Mouse (Mus musculus) frontal cortex, postnatal 36 days (tissue): ENCODE results near the gene Psph.
"Not testable (repeated sequence)": the region's sequence is repeated elsewhere in the genome, so short reads cannot be mapped to it uniquely, and the experiment has no call there.

Experiments
- DNase-seq, 2 experiments: peaks; one replicate each; pipeline ENCODE4 v3.0.0; 2022; ENCODE audit warnings: low spot score in 2 of 2

Psph gene

DNA sequence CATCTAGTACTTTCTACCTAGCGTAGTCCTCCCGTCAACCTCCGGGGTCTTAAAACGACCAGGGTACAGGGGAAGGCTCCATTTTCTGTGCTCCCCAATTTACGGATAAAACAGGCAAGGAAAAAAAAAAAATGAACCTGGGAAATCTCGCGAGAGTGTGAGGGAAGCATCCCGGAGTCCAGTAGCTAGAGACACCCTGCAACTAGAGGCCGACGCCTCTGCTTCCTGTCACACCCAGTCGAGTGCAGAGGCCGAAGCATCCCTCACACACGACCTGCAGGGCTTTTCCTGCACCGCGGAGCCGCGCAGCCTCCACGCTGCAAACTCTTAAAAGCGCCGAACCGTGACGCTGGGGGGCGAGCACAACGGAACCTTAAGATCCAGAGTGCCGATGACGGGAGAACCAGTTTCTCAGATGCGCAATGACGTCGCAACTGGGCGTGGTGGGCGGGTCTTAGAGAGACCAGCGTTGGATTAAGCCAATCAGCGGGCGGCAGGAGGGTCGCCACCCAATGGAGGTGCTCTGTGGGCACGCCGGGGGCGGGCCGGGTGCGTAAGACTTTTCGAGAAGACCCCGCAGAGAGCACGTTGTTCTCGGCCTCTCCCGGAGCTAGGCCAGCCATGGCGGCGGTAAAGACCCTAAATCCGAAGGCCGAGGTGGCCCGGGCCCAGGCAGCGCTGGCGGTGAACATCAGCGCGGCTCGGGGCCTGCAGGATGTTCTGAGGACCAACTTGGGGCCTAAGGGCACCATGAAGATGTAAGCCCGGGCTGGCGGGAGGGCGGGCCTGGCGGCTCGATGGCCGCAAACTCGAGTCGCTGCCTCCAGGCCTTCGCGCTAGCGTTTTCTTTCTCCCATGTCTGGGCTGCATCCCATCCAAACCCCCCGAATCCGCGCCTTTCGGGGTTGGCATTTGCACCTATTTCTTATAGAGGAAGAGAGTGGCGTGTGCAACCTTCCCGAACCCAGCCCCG, at the start of gene Psph:
Psph (minus strand) TSS at position 632 of the 973 bp plus-strand sequence.
- peak; percentile 98 to 99 for DNase-seq

DNA sequence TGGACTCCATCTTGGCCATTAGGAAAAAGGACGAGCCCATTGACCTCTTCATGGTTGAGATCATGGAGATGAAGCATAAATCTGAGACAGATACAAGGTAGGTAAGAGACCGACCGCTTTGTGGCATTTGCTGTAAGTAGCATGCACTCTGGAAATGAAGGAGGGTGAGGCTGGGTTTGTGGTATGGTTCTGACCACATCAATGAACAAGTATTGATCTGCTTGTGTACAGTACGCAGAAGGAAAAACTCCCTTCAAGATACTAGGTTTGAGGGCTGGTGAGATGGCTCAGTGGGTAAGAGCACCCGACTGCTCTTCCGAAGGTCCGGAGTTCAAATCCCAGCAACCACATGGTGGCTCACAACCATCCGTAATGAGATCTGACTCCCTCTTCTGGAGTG, 3.3 kb upstream of the Psph start:
- DNase-seq, result not testable (repeated sequence)

DNA sequence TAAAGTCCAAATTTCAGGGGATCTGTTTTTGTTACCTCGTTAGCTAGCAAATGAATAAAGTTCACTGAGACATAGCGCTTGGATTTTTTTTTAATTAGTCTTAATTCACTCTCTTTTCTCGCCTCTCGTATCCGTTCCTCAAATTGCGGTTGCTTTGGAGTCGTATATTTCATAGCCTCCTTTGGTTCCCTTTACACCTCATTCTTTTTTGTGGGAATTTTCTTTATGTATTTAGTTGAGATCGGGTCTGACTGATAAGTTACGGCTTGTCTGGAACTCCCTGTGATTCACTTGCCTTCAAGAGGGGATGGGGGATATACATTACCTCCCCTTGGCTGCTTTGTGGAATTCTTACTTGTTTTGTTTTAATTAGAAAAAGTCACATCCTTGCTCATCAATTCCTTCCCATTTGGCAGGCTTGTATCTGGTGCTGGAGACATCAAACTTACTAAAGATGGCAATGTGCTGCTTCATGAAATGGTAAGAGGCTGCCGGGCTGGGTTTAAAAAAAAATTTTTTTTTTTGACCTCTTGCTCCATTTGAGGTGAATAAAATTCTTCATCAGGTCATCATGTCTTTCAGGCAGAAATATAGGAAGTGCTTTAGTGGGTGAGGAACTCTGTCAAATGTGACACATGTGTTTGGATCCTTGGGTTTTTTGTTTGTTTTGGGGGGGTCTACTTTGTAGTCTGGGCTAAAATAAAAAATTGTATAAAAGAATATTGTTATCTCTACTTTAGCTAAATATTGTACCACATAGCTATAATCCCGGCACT, 757 bp upstream of the Psph start:
- no peak for DNase-seq

DNA sequence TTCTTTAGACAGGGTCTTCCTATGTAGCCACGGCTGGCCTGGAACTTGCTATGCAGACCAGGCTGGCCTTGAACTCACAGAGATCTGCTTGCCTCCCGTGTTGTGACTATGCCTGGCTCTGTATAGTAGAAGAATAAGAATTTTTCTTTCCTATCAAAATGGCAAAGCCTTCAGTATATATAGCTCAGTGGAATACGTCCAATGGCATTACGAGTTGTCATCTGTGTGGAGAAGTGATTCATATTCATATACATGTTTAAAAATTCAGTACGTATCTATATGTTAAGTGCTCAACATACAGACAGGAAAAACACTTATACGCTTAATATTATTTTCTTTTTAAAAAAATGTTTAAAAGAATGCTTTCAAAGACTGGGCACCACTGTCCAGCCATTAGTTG, 1.1 kb downstream of the Psph start:
- DNase-seq, result no peak

DNA sequence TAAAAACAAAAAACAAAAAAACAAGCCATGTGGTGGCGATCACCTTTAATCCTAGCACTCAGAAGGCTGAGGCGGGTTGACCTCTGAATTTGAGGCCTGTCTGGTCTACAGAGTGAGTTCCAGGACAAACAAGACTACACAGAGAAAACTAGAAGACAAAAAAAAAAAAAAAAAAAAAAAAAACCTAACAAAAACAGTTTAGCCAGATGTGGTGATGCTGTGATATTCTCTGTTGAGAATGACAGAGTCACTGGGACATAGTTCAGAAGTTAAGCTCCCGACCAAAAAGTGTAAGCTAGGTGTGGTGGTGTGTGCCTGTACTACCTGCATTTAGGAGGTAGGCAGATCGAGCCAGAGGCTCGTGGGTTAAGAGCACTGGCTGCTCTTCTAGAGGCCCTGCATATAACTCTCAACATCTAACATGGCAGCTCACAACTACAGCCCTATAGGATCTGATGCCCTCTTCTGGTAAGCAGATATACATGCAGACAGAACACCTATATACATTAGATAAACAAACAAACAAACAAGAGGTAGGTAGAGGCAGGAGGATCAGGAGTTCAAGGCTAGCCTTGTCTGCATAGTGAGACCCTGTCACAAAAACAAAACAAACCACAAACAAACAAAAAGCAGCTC, 1.9 kb downstream of the Psph start:
- no peak for DNase-seq

DNA sequence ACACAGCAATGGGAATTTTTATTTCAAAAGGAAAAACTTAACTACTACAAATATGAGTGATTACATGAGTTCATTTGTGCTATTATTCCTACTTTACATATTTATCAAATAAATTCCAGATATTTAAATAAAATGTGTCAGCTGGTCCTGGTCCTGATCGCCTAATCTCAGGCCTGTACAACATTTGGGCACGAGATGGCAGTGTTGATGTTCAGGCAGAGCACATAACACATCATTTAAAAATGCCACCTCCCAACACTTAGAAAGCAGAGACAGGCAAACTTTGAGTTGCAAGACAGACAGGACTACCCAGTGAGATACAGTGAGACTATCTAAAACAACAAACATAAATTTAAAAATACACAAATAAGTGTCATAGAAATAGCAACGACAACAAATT, 5.0 kb downstream of the Psph start:
- DNase-seq, result no peak

DNA sequence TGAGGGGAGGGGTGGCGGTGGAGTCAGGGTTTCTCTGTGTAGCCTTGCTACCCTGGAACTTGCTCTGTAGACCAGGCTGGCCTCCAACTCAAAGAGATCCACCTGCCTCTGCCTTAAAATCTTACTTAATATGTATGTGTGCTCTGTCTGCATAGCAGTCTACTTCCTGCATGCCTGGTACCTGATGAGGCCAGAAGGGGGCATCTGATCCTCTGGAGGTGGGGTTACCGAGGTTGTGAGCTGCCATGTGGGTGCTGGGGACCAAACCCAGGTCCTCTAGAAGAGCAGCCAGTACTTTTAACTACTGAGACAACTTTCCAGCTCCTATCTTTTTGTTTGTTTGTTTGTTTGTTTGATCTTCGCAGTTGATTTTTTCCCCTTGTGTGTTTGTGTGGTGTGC, 7.1 kb downstream of the Psph start:
- no peak for DNase-seq

DNA sequence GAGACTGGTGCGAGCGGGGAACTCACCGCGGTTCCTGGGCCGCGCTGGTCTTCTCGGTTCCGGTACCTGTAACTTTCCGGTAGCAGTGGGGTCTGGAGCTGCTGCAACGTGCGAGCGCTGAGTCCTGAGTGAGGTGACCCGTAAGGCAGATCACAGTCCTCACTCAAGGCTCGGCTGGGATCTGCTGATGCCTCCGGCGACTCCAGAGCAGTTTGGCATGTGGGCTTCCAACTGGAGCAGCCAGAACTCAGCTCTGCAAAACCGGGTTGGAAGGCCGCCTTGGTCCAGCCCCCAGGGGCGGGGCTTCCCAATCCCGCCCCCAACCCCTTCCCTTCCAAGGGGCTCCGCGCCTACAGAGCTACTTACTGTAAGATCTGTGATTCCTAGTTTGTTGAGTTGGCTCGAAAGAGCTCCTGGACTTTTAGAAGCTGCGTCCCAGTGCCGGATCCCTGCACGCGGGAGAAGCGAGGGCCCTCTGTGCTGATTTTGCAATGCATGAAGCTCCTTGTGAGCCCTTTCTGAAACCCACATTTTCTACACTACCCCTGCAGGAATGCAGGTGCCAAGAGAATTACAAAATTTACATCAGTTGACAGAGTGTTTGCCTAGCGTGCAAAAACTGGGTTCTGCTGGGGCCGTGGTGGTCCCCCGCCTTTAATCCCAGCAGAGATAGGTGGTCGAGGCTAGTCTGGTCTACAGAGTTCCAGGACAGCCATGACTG, 8.1 kb downstream of the Psph start:
- peak; percentile 76 to 82 for DNase-seq

DNA sequence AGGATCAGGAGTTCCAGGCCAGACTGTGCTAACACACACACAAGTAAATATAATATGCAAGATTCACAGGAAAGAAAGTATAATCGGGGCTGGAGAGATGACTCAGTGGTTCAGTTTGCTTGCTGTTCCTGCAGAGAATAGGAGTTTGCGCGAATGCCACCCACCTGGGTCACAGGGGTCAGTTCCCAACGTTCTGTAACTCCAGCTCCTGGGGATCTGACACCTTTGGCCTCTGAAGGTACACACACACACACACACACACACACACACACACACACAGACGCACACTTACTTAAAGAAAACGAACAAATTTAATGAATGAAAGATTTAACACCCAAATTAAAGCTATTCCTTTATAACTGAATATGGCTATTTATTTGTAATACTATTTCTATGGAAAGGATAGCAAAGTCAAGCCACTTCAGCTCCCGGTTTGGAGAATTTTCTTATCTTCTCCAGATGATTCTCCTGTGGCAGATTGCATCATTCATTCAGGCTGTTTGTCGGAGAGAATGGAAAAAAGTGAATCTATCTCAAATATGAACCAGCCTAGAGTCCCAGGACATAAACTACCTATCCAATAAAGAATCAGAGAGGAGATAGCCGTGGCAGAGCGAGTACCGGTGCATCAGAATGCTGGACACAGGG, 8.8 kb downstream of the Psph start:
- DNase-seq, result no peak

DNA sequence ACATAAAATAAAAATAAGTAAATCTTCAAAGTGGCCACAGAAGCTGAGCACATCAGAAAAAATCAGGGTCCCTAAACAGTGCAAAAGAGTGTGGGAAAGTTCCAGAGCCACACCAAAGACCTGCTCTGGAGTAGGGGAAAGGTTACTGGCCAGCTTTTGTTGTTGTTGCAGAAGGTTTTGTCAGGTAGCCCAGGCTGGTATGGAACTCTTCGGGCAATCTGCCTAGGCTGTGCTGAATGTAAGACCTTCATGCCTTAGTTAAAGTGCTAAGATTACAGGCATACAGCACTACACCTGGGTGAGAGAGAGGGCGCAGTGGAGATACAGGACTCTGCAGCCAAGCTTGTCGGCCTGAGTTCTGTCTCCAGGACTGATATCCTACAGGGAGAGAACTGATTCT, 12.6 kb downstream of the Psph start:
- no peak for DNase-seq

DNA sequence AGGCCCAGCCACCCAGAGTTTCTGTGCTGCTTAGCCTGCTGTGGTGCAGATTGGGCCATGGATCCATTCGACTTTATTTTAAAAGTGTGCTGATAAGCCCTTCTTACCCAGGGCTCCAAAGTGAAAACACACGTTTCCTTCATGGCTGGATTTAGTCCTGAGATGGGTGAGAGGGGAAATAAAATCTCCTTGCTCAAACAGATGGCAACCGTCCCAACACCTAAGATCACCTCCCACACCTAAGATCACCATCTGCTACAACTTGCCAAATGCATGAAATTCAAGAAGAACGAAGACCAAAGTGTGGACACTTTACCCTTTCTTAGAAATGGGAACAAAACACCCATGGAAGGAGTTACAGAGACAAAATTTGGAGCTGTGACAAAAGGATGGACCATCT, 13.9 kb downstream of the Psph start:
- DNase-seq, result peak in 1 of 2 experiments; percentile 29

DNA sequence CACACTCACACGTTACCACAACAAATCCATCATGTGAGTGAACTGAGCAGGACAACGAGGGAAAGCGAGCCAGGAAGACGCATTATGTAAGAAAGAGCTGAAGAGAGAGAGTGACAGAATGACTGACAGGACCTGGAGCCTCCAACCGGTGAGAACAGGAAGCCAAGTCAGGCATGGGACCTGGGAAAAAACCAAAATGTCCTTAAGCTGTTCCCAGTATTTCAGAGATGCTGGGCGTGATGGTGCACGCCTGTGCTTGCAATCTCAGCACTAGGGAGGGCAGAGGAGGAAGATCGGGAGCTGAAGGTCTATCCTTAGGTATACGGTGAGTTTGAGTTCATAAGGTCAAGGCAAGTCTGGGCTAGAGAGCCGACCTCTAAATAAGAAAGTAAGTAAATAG, 14.8 kb downstream of the Psph start:
- DNase-seq, result no peak

DNA sequence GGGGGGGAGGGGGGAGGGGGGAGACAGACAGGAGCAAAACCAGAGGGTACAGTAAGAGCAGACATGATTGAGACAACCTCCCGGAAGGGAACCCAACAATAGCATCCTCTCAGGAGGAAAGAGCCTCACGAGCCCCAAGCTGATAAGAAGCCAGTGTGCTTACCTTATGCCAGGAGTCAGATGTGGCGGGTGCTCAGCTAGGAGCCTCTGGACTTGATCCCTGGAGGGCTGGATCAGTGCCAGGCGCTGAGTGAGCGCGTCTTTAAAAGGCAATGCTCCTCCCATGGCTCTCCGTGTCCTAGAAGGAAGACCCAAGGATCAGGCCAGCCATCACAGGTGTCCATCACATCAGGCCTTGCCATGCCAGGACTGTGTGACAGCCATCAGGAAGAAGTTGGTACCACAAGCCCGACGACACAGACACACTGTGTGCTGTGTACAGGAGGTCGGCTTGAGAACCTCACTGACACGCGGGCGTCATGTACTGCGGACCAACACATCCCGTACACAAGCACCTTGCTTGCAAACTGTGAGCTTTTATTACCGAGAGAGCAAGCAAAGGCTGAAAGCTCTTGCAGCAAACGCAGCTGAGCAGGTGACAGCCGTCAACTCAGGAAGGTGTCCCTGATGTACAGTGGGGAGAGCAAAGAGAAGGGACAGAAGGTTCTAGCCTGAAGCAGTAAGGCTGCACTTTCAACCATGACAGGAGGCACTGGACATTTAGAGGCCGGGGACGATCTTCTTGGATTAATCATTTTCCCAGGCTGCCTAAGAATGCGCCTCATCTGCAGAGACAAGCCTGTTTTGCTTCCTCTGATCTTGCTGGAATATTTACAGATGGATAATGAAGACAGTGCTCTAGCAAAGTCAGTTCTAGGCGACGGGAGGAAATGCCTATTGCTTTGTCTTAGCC, 16.6 kb downstream of the Psph start:
- DNase-seq, result no peak

DNA sequence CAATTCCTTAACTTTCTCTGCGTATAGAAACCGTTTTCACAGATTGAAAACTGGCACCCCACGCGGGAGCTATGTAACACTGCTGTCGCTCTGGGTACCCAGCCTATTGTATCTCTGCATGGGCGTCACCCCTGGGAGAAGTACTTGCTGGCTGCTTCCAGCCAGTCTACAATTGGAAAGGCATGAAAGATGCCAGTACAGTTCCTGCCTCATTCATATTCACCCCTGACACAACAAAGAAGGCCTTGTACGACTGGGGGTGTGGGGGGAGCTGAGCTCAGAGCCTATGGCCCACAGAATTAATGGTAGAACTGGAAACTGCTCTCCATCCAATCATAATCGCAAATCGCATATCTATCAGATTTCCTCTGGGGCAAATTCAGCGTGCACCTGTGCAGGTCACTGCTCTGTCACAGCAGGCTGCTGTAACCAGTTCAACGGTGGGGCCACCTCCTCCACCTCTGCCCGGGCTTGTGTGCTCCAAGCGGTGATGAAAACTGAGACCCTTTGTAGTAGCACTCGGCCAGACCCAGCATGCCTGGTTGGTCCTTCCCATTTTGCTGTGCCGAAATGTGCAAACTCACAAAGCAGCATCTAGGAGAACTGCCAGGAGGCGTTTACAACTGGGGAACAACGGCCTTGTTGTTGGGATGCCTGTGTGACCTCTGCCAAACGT, 25.2 kb downstream of the Psph start:
- peak; percentile 24 to 59 for DNase-seq

DNA sequence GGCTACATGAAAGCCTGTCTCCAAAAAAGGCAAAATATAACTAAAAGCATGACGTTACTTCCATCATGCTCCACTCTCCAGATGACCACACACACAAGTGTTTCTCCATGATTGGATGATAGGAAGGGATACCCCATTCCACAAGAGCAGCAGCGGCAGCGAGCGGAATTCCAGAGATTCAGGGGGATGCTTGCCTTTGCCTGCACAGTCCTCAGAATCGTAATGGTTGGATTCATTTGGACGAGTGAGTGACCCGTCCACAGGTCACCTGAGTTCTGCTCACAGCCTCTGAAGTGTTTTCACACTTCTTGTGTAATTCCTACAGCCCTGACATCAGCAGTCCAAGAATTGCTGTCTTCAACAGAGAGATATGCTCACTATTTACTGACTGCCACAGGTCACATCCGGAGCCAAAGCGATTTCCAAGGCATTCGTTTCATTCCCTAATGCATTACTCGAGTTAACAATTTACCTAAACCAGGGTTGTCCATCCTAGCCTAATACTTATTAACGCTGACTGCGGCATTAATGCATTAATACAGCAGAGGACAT, 27.2 kb downstream of the Psph start:
- DNase-seq, result no peak

DNA sequence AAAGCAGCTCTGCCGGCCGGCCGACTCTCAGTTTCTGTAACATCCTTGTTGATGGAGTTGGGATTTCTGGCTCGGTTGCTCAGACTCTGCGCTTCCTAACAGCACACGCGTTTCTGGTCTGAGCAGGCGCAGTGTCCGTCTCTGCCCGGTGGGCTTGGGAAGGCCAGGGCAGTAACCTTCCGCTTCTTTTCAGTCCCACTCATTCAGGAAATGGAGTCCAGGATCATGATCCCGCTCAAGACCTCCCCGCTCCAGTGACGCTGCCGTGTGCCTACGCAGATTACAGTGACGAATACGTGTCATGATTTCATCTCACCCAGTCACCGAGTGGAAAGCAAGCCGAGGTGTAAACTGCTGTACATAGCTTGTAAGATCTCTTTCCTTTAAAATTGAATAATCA, 30.4 kb downstream of the Psph start:
- DNase-seq, result no peak

DNA sequence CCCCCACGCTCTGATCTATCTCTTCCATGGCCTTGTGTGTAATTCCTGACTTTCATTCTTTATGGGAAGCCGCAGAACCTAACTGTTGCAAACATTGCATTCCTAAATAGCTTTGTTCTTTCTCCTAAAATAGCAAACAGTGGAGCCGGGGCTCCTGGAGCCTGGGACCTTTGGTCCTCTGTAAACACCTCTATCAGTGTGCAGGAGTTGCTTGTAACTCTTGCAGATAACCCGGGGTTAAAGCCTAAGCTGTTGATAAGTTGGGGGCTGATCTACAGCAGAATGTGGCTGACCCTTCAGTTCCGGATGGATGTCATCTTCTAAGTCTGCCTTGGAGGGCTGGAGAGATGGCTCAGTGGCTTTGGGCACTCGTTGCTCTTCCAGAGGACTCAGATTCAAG, 43.2 kb downstream of the Psph start:
- no peak for DNase-seq

DNA sequence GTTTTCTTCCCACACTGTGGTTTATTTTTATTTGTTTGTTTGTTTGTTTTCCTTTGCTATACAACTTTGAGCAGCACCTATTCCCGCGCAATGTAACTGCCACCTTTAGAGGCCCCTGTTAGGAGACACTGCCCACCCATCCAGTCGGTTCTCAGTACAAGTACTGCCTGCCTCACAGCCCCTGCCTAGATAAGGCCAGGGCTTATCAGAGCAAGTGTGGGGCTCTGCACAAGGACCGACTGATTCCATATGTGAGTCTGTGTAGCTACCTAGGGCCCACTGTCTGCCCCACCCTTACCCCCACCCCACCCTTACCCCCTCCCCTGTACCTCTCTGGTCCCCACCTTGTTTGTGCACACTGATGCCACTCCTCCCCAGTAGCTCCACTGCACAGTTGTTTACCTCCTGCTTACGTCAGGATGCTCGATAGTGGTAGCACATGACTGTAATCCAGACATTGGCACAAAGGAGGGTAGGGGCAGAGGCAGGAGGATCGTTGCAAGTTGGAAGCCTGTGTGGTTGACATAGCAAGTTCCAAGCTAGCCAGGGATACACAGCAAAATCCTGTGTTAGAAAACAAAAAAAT, 44.3 kb downstream of the Psph start:
- no peak for DNase-seq

DNA sequence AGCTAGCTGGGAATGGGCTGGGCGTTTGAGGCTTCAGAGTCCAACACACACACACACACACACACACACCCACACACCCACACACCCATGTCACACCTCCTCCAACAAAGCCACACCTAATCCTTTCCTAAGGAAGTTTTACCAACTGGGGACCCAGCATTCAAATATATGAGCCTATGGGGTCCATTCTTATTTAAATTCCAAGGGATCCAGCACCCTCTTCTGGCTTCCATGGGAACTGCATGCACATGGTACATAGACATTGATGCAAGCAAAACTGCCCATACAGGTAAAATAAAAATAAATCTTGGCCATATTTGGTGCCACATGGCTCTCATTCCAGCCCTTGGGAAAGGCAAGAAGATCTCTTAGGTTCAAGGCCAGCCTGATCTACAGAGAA, 46.3 kb downstream of the Psph start:
- no peak for DNase-seq
